Mouse (Mus musculus) kidney, postnatal 14 days (tissue): ENCODE measurements at regions not wholly inside any gene's neighbourhood (a gene's known extent, or its start where the extent isn't known, plus 50 kb on each side); places are given as distances from the start of the nearest gene placed in this dataset.
"Not testable (repeated sequence)": the region's sequence is repeated elsewhere in the genome, so short reads cannot be mapped to it uniquely, and the experiment has no call there.

Experiments used
- DNase-seq: peaks from one replicate; pipeline ENCODE4 v3.0.0; 2022; ENCODE audit warnings: mixed read lengths

DNA sequence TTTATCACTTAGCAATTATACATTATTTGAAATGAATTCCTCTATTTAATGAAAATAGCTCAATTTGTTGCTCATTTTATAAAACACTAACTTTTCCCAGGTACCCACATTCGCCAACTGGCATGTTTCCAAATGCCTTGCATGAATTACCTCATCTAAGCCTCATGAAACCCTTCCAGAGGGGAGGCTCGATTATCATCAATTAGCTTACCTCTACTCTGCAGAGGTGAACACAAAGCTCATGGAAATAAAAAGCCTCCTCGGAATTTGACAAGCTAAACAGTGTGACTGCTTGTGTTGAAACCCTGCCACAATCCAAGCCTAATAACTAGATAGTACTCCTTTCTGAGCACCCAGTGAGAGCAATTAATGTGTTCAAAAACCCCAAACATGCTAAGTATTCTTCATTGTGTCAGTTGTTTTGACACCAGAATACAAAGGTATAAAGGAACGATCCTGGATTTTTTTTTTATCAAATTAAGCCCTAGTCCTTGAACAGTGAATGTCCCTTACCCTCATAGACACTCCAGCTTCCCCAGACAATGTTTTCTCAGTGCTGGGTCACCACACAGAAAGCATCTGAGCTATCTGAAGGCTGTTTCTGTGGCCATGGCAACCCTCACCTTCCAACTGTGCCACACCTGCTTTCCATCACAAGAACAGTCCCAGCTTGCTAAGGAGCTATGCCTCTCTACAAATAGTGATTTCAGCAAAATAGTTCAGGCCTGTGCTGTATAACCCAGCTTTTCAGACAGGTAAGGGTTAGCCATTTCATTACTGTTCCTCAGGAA is 530.4 kb downstream of the Rapgef2 start:
- no peak for DNase-seq

GRCm38 (mm10) chr3:78736111-78736510 is 550.2 kb downstream of the Rapgef2 start:
- DNase-seq = no peak

- DNase-seq = no peak
These were observed 569.6 kb downstream of the Rapgef2 start for GRCm38 (mm10) chr3:78716691-78717090.

- no peak for DNase-seq
These were observed 578.6 kb downstream of the Rapgef2 start for GRCm38 (mm10) chr3:78707687-78708086.

- DNase-seq = no peak
These were observed 587.4 kb downstream of the Rapgef2 start for GRCm38 (mm10) chr3:78698936-78699335.

- DNase-seq = peak; percentile 5
These were observed 594.8 kb downstream of the Rapgef2 start for GRCm38 (mm10) chr3:78691499-78691898.

DNA sequence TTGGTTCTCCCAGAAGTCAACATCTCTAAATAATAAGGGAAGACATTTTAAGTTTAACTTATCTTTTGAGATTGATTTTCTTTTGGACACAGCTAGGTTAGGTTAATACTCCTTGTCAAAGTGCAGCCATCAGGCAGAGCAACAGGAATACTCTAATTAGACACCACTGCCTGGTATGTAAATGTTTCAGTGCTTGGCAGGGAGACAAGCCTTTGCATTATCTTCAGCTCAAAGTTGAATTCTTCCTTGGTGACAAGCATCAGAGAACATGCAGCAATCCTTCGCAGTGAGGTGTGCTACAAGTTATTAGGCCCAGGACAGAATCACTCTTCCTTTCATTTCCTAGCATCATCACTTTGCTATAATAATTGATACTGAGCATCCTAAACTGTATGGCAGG is 608.7 kb downstream of the Rapgef2 start:
- DNase-seq = no peak

DNA sequence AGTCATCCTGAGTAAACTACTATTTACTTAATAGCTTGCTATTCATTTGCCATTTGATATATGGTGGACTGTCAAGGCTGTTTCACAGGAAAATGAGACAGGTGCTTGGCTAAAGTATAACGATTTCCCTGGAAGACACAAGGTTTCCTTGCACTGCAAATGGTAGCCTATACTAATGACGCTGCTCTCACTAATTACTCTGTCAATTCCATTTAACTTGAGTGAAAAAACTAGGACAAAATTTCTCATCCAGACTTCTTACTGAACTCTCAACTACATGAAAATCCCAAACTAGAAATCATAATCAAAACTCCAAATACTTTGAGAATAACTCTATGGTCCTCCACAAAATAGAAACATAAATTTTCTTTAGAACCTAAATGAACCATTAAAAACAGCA is 609.5 kb downstream of the Rapgef2 start:
- DNase-seq = no peak

GRCm38 (mm10) chr3:78674529-78675187 is 611.7 kb downstream of the Rapgef2 start:
- DNase-seq = peak; percentile 2

DNA sequence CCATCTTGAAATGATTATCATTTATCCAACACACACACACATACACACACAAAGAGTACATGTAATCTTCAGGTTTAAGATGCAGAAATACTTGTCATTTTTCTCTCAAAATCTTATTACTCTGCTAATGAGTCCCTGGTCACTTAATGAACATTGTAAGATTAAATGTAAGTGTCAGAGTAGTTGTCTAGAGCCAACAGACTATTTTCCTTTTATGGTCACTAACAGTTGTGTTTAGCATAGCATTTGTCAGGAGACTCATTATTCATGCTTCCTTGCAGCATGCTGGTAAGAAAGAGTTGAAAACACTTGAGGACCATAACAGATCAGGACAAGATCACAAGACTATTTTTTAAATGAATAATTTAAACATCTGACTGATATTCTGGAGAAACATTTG is 618.3 kb downstream of the Rapgef2 start:
- DNase-seq = no peak

- DNase-seq = peak; percentile 29
These were observed 618.8 kb downstream of the Rapgef2 start for GRCm38 (mm10) chr3:78667374-78668023.

DNA sequence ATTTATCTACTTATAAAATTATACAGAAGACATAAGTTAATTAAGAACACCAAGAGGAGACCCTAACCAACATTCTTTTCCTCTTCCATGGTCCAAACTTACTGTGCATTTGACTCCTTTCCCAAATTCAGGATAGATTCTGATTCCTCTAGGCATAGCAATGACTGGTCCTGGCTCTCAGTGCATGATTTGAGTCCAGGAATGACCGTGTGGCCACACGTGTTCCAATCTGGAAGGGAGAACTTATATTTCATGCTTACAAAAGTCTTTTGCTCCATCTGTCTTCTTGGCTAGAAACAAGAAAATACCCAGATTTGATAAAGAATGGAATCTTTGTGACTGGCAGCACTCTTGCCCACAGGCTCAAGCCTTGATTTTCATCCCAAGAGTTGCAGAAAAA is 638.2 kb downstream of the Rapgef2 start:
- no peak for DNase-seq

GRCm38 (mm10) chr3:78635386-78635785 is 650.9 kb downstream of the Rapgef2 start:
- peak; percentile 2 for DNase-seq

- peak; percentile 30 for DNase-seq
These were observed 667.4 kb downstream of the Rapgef2 start for GRCm38 (mm10) chr3:78618900-78619299.

- DNase-seq = no peak
These were observed 691.5 kb downstream of the Rapgef2 start for GRCm38 (mm10) chr3:78594718-78595236.

- DNase-seq = no peak
These were observed 692.0 kb downstream of the Rapgef2 start for GRCm38 (mm10) chr3:78594305-78594704.

DNA sequence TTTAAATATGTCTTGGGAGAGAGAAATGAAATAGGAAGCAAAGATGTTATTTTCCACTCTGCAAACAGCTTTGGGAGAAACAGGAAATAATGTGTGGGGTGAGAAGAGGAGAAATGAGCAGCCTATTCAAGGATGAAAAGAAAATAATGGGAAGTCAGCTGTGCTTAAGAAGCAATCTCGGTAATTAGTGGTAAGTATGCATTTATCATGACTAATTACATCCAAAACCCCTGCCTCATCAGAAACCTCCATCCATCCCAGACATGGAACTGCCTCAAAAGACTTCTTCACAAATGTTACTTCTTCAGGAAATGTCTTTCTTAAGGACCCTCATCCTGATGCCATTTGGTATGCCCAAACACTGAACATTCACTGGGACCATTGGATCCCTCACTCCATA is 699.7 kb downstream of the Rapgef2 start:
- no peak for DNase-seq

- DNase-seq = peak; percentile 15
These were observed 704.4 kb downstream of the Rapgef2 start for GRCm38 (mm10) chr3:78581868-78582267.

DNA sequence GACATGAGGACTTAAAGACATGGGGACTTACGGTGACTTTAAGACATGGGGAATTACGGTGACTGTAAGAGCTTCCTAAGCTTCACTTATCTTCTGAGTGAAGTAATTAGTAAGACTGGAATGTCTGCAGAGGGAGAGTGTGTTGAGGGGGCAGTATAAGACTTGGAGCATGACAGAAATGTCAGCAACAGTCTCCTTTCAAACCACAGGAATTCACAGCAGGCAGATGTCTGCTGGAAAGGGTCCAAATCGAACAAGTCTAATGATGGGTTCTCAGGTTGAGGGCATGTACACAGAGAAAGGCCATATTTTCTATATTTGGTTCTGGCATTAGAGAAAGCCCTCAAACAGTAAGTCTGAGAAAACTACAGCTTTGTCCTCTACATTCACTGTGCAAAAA is 705.2 kb downstream of the Rapgef2 start:
- DNase-seq = peak; percentile 8

DNA sequence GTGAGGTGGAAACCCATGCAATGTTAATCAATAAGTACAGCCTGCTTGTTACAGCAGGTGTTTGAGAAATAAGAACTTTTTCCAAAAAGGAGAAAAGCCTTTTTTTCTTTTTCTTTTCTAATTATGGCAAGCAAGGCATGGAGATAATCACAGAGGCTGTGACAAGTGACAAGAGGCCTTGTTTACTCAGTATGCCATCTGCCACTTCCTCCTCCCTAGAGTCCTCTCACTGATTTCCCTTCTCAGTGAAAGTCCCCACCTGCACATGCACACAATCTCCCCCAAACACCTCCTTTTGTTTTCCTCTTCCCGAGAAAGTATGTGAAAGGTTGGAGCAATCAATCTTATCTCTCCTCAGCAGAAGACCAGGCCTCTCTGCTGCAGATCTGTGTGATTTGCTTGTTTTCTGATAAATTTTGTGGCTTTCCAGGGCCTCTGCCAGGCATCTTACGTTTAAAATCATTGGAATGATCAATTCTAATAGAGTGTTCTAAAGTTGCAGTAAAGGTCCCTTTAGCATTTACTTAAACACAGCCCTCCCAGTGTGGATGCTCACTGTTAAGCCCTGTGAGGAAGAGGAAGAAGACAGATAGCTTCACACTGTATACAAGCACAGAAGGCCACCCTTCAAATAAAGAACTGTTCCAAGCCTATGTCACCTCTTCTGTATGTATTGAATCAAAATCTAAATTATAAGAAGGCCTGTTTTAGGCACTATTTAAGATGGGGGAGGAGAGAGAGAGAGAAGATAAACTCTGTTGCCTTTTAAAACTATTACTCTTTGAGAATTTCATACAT is 710.5 kb downstream of the Rapgef2 start:
- no peak for DNase-seq

DNA sequence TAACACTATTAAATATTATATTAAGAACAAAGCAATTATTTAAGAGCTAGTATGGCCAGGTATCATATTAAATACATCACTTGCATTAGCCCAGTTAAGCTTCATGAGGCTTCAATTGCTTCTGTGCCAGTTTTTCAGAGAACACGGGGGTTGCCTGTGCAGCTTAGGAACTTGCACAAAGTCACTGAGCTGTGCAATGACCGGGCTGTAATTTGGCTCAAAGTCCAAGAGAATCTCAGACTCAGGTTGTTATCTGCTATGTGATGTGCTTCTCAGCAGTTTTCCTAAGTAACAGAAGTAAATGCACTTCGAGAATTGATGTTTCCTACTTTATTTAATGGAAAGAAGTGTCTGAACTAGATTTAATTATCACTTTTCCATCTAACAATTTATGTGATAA is 711.5 kb downstream of the Rapgef2 start:
- peak; percentile 47 for DNase-seq

- DNase-seq = no peak
These were observed 713.0 kb downstream of the Rapgef2 start for GRCm38 (mm10) chr3:78573299-78573698.

DNA sequence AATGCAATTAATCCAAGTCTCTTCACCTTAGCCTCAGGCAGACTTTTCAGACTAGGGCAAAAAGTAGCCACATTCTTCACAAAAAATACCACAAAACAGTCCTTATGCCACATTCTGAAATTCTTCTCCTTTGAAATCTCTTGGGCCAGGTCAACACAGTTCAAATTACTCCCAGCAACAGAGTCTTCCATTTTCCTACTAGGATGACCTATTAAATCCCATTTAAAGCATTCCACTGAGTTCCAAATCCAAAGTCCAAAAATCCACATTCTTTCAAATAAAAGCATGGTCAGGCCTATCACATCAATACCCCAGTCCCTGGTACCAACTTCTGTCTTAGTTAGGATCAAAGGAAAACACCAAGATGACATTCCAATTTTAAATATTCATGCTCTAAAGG is 721.4 kb downstream of the Rapgef2 start:
- DNase-seq = not testable (repeated sequence)
